Mouse (Mus musculus) brown adipose tissue, adult 24 weeks (tissue): ENCODE measurements around the gene Thrsp. TPM values are rescaled to one million over a fixed set of nuclear protein-coding genes. Genes with fewer than 3 reads are reported as not detected.
"Not testable (repeated sequence)": the region's sequence is repeated elsewhere in the genome, so short reads cannot be mapped to it uniquely, and the experiment has no call there.

Experiments used
- H3K27ac ChIP-seq: fragments of 200-500 bp; replicated peaks from 2 replicates; pipeline ENCODE4 v1.5.1; 2012; ENCODE audit warnings: low read depth, mild to moderate bottlenecking, low read length
- H3K4me1 ChIP-seq: fragments of 200-500 bp; 2 replicates; pipeline ENCODE4 v1.6.1; 2012; ENCODE audit warnings: low read length, mixed read lengths; ENCODE audit not compliant: control insufficient read depth, insufficient read depth, insufficient read length
- H3K4me3 ChIP-seq: fragments of 200-500 bp; 2 replicates; pipeline ENCODE4 v1.5.1; 2012; ENCODE audit warnings: low read depth, mild to moderate bottlenecking, low read length, moderate library complexity; ENCODE audit not compliant: insufficient read depth
- polyA plus RNA-seq: library from polyadenylated mRNA; stranded (reverse); fragments of >200 nt; gene quantifications from 2 replicates; pipeline ENCODE4 v1.2.4, GENCODE M21; 2012; ENCODE audit not compliant: missing spikeins, insufficient read depth, insufficient read length

Thrsp gene
- polyA plus RNA-seq = 5,792 and 7,164 TPM in 2 replicates

- Histone ChIP-seq H3K27ac (peak within 1 kb of the TSS; percentile 88), H3K4me3 (peak within 1 kb of the TSS; percentile 67), H3K4me1 (peaks cover 18% of the 10 kb centered on the region)
Measured at GRCm38 (mm10) chr7:97416906-97417777, at the start of gene Thrsp. TSS of gene Thrsp (minus strand) at chr7:97417730.

DNA sequence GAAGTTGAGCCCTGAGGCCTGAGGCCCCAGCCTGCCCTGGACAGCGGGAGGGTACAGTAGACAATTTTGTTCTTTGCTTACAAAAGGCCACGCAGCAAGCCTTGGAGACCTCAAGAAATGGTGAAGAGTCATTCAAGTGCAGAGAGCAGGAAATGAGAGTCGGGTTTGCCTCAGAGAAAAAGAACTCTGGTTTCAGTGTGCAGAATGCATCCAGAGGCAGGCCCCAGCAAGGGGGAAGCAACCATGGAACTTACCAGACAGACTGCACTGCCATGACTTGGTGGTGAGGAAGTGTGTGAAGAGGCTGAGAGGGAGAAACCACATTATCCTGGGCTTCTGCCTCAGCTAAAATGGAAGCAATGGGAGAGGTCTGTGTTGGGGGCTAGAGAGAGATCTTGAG, 38.0 kb upstream of the Thrsp start:
- Histone ChIP-seq H3K4me3 (no peak overlapping the region), H3K27ac (no peak overlapping the region), H3K4me1 (0 out of 2 replicates have a peak, but pooled peaks cover 2% of the 10 kb centered on the region)

- Histone ChIP-seq H3K4me3 (no peak overlapping the region), H3K27ac (no peak overlapping the region), H3K4me1 (0 out of 2 replicates have a peak, but pooled peaks cover 2% of the 10 kb centered on the region)
Measured at GRCm38 (mm10) chr7:97454795-97455194, 37.3 kb upstream of the Thrsp start.

DNA sequence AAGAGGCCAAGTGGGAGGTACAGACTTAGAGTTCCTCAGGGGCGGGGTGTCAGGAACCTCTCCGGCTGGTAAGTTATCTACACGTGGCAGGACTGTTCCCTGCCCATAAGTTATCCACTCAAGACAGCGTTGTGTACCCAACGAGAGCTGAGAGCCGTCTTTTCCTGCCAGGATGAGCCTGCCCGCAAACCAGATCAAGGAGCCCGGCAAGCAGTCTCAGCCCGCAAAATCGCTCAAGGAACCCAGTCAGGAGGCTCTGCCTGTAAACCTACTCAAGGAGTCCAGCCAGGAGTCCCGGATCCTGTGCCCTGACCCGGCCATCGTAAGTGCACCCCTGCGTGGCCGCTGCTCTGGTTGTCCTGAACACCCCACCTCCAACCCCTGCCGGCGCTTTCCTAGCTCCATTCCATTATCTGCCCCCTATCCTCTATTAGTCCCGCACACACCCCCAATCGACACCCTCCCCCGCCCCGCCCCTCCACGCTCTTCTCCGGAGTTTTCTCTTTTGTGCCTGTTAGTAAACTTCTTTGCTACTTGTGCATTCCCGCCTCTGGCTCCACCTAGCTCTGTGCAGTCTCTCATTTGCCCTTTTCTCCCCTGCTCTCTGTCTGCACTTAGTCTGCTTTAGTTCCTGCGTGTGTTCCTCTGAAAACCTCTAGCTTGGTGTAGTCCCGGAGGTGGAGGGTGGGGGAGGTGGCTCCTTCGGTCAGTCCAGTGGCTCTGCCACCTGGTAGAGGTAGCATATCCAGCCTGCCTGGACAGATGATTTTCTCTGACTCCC, 35.8 kb upstream of the Thrsp start:
- Histone ChIP-seq H3K4me3 (peak overlapping the region; percentile 49), H3K4me1 (0 out of 2 replicates have a peak, but pooled peaks cover 2% of the 10 kb centered on the region), H3K27ac (no peak overlapping the region)

- H3K4me1 ChIP-seq = 0 out of 2 replicates have a peak, but pooled peaks cover 5% of the 10 kb centered on the region
- H3K4me3 ChIP-seq = no peak overlapping the region
- no peak overlapping the region for H3K27ac ChIP-seq
Measured at GRCm38 (mm10) chr7:97452196-97452595, 34.7 kb upstream of the Thrsp start.

DNA sequence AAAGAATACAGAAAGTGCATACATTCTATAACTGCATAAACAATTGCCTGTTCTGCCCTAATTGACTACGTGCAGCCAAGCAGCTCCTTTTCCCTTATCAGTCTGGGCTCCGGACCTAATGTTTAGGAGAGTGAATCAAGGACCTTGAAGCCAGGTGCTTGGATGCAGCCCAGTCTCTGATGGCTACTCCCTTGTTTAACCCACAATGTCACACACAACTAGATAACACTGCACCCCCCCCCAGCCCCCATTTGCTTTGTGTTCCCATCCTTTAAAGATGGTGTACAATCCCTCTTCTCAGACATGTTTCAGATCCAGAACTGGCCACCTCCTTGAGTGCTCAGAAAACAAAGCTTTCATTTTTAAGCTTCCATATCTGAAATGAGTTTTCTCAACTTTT, 33.5 kb upstream of the Thrsp start, which contains the start of gene Kctd14:
Kctd14 (plus strand) TSS at position 301 of the 400 bp plus-strand sequence.
- not testable (repeated sequence) for H3K4me3 ChIP-seq, H3K27ac ChIP-seq
- 0 out of 2 replicates have a peak, but pooled peaks cover 11% of the 10 kb centered on the region for H3K4me1 ChIP-seq

DNA sequence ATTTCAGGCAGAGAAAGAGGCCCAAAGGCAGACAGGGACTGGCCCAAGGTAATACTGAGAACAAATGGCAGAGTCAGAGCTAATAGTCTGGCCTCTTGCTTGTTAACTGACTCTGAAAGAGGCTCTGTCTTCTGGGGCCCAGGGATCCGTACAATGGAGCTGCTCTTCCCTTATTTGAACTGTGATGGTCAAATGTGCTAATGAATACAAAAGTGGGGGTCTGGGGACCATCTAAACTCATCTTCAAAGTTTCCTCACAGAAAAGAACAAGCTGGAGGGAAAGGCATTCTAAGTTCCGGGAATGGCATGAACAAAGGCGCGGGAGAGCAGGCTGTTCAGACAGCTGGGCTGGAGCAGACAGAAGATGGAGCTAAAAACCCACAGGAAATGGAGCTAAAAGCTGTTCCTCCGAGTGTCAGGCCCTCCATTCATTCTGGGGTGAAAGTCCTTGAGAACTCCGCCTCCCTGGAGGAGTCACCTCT, 29.6 kb upstream of the Thrsp start:
- 0 out of 2 replicates have a peak, but pooled peaks cover 9% of the 10 kb centered on the region for H3K4me1 ChIP-seq
- H3K4me3 ChIP-seq = no peak overlapping the region
- peak overlapping the region; percentile 33; the same call in 1 of the 2 replicates for H3K27ac ChIP-seq

DNA sequence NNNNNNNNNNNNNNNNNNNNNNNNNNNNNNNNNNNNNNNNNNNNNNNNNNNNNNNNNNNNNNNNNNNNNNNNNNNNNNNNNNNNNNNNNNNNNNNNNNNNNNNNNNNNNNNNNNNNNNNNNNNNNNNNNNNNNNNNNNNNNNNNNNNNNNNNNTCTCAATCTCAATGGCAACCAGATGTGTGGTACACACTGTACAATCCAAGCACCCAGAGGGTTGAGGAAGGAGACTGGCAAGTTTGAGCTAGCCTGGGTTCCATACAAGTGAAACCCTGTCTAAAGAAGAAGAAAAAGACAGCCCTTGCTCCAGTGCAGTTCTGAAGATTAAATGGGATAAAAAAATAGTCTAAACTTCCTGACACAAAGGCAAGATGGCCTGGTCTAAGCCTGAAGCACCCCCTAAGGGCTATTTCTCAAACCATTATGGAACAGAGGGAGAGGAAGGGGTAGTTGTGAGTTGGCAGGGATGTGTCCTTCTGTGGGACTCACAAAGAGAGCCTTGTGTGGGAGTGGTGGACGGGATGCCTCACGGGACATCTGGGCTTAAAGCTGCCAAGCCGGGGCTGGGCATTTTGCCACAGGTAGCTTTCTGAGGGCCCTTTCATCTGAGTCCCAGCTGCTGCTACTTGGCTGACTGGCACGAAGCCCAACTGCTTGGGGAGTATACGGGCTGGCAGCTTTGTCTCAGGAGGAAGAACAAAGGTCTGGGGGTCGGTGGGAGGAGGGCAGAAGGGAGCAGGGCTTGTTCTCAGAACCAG, 28.8 kb upstream of the Thrsp start:
- Histone ChIP-seq H3K4me1 (0 out of 2 replicates have a peak, but pooled peaks cover 9% of the 10 kb centered on the region), H3K4me3 (no peak overlapping the region), H3K27ac (peak overlapping the region; percentile 33; the same call in 1 of the 2 replicates)

DNA sequence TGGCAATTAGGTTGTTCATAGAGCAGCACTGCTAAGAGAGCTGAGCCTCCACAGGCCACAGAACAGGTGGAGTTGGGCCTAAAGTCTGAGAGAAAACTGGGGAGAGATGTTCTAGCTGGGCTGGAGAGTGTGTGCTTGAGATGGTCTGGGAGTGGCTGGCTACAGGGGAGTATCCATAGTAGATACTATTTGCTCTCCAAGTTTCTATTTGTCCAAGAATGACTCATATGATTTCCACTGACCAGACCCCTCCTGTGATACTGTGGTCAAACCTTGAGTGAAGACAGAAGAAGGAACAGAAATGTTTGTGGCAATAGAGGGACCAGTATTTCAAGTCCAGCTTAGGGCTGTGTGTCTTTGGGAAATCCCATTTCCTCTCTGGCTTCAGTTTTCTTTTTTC, 21.5 kb upstream of the Thrsp start:
- Histone ChIP-seq H3K4me1 (no peaks in the 10 kb centered on the region), H3K4me3 (no peak overlapping the region), H3K27ac (no peak overlapping the region)

GRCm38 (mm10) chr7:97434517-97434916, 17.0 kb upstream of the Thrsp start:
- H3K27ac ChIP-seq = no peak overlapping the region
- H3K4me3 ChIP-seq = no peak overlapping the region
- no peaks in the 10 kb centered on the region for H3K4me1 ChIP-seq

GRCm38 (mm10) chr7:97433517-97433916, 16.0 kb upstream of the Thrsp start:
- H3K27ac ChIP-seq, H3K4me1 ChIP-seq, H3K4me3 ChIP-seq: not testable (repeated sequence)

- H3K4me3 ChIP-seq = no peak overlapping the region
- H3K4me1 ChIP-seq = no peaks in the 10 kb centered on the region
- no peak overlapping the region for H3K27ac ChIP-seq
Measured at GRCm38 (mm10) chr7:97429705-97430104, 12.2 kb upstream of the Thrsp start.

GRCm38 (mm10) chr7:97427778-97428420, 10.4 kb upstream of the Thrsp start:
- Histone ChIP-seq H3K4me1 (no peaks in the 10 kb centered on the region), H3K27ac (no peak overlapping the region), H3K4me3 (no peak overlapping the region)

DNA sequence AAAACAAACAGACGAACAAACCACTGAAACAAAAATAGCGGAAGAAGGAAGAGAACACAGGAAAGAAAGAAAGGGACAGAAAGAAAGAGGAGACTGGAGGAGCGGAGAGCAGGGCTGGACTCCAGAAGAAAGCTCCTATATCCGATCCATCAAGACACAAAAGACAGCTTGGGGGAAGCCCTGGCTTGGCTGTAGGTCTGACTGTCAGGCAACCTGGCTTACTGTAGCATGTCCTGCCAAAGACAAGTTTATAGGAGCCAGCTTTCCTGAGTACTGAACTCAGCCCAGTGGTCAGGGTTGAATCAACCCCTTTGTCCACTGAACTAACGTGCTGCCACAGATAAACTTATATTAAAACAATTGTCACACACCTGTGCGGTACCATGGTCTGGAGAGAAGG, 9.8 kb upstream of the Thrsp start:
- Histone ChIP-seq H3K4me1 (no peaks in the 10 kb centered on the region), H3K27ac (no peak overlapping the region), H3K4me3 (no peak overlapping the region)
